Mouse (Mus musculus): ENCODE data around the gene Ak5. TPM values are rescaled to one million over a fixed set of nuclear protein-coding genes. Genes with fewer than 3 reads are reported as not detected.

The Ak5 gene
- total RNA-seq, 4 experiments from 2014 or later, result 200 to 233 (median 216) TPM

DNA sequence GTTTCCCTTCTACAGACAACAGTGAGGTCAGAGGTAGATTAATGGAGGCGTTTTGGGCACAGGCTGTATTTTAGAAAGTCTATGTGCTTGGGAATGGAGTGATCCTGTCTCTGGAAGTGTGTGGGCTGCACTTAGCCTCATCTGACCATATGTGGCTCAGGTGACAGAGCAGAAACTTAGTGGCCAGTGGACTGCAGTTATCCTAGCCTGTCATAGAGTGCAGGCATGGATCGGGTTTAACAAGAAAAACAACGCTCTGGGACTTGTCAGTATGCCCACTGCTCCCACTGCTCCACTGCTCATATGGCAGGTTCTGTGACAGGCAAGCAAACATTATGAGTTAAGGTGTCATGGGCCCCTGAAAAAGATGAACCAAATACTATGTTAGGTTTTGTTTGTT lies 148.1 kb downstream of the Ak5 start:
- DNase-seq (ENCODE audit: low spot score in 2 of 2), result no peak

GRCm38 (mm10) chr3:152519556-152519955 lies 148.6 kb downstream of the Ak5 start:
- no peak for DNase-seq (ENCODE audit: low spot score in 2 of 2)

DNA sequence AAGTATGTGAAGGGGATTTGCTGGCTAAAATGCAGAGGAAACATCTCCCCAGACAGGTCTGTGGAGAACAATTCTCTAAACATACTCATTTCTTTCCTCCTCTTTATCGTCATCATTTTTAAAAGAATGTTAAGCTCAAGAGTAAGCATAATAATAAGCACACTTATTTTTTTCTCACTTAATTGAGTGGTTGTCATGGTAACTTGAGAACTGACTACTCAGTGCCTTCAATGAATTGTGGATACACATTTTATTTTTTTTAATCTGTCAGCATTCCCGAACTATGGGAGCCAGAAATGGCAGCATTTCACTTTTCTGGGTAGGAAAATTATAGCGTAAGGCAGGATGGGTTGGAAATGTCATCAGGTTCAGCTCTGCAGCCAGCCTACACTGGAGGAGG lies 151.6 kb downstream of the Ak5 start:
- no peak for DNase-seq (ENCODE audit: low spot score in 2 of 2)

DNA sequence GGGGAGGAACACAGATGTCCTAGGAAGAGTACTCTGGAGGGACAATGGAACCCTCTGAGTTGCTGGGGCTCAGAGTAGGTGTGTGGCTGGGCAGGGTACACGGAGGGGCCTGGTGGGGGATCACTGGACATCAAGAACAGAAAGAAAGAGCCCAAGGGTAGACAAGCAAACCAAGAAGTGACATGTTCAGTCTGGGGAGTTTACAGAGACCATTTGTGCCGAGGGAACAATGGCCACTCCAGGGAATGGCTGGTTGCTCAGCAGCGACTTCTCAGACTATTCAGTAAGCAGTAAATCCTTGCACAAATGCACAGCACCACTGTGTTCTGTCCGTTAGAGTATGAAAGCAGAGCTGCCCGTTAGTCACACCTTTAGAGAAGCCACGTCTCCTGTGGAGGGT lies 152.2 kb downstream of the Ak5 start:
- DNase-seq (ENCODE audit: low spot score in 2 of 2), result no peak

- DNase-seq (ENCODE audit: low spot score in 2 of 2), result no peak
These were observed 155.6 kb downstream of the Ak5 start for GRCm38 (mm10) chr3:152512517-152512916.

DNA sequence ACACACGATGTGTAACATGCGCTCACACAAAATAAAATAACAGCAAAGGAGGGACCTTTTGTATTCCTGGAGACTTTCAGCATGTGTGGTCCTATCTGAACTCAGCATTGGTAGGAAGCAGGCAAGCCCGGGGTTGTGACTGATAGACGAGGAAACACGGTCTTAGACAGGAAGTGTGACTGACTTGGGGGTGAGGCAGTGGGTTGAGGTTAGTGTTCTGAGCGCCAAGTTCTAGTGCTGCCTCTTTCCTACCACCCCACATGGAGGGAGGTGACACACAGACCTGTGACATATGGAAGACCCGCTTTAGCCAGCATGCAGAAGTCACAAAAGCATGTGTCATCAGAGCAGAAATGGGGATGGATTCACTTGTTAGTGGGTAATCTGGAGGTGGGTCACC lies 158.9 kb downstream of the Ak5 start:
- DNase-seq (ENCODE audit: low spot score in 2 of 2), result no peak

- no peak for DNase-seq (ENCODE audit: low spot score in 2 of 2)
These were observed 159.7 kb downstream of the Ak5 start for GRCm38 (mm10) chr3:152508419-152508993.

GRCm38 (mm10) chr3:152507900-152508299 lies 160.3 kb downstream of the Ak5 start:
- DNase-seq (ENCODE audit: low spot score in 2 of 2), result no peak

- no peak for DNase-seq (ENCODE audit: low spot score in 2 of 2)
These were observed 169.0 kb downstream of the Ak5 start for GRCm38 (mm10) chr3:152498968-152499696.

- no peak for DNase-seq (ENCODE audit: low spot score in 2 of 2)
These were observed 170.3 kb downstream of the Ak5 start for GRCm38 (mm10) chr3:152497842-152498241.

DNA sequence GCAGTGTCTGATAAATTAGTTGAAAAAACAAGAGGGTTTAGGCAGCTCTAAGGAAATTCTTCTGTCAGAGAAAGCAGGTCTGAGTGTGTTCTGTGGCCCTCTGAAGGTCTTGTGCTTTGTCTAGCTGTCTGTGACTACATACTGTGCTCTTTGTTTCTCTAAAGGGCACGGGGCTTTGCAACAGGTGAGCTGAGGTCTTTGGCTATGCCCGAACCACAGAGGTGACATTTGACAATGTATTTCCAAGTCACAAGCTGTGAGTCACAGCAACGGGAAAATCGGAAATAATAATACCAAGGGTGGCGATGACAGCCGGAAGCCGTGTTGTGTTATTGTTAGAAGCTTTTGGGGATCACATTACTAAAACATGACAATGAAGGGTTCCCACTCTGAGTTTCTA lies 171.1 kb downstream of the Ak5 start:
- no peak for DNase-seq (ENCODE audit: low spot score in 2 of 2)

DNA sequence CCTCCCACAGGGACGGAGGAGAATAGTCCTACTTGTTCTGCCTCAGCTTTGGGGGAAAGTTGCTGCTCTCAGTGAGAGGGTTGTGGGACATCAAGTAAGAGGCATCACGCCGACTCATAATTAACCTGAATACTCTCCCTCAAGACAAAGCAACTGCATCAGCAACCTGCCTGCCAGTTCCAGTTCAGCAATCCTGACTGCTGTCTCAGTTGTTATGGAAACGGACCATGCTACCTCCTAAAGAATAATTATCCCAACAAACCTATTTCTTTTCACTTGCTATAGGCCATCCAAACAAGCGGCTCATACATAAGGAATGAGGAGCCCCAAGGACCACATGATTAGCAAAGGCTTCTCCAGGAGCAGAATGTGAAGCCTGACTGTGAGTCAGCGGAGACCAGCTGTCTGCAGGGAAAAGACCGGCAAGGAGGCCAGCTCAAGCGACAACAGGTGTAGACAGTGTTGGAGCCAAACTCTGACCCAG lies 172.7 kb downstream of the Ak5 start:
- no peak for DNase-seq (ENCODE audit: low spot score in 2 of 2)

GRCm38 (mm10) chr3:152494667-152495360 lies 173.3 kb downstream of the Ak5 start:
- DNase-seq (ENCODE audit: low spot score in 2 of 2), result no peak

- no peak for DNase-seq (ENCODE audit: low spot score in 2 of 2)
These were observed 174.3 kb downstream of the Ak5 start for GRCm38 (mm10) chr3:152493813-152494212.

- DNase-seq (ENCODE audit: low spot score in 2 of 2), result no peak
These were observed 175.9 kb downstream of the Ak5 start for GRCm38 (mm10) chr3:152492241-152492640.

DNA sequence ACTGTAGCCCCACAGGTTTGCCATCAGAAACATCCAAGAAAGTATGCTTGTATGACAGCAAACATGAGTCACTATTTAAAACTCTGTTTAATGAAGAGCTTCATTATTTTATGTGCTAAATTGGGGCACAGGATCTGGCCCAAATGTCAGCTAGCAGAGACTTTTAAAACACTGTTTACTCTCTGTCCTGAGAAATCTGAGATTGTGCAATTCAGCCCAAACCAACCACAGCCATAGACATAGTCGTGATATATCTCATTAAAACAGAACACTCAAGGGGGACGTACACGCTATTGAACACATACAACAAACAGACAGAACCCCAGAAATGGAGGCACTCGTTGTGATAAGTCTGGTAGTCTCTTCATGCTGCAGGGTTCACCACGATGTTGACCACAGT lies 177.7 kb downstream of the Ak5 start:
- DNase-seq (ENCODE audit: low spot score in 2 of 2), result no peak

DNA sequence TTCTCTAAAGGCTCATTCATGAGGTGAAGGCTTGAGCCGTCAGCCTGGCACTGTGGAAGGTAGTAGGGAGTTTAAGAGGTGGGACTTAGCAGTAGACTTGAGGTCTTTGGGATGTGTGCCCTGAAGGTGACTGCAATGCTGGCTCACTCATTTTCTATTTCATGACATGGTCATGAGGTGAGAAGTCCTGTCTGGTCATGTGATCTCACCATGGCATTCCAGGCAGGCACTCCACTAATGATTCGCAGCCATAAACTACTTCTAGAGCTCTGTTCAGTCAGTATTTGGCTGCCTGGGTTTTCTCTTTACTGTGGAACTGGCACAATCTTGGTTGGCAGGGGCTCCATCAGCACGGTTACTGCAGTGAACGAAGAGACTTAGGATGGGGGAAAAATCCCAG lies 179.2 kb downstream of the Ak5 start:
- DNase-seq (ENCODE audit: low spot score in 2 of 2), result no peak

GRCm38 (mm10) chr3:152484206-152484605 lies 184.0 kb downstream of the Ak5 start:
- DNase-seq (ENCODE audit: low spot score in 2 of 2), result no peak

DNA sequence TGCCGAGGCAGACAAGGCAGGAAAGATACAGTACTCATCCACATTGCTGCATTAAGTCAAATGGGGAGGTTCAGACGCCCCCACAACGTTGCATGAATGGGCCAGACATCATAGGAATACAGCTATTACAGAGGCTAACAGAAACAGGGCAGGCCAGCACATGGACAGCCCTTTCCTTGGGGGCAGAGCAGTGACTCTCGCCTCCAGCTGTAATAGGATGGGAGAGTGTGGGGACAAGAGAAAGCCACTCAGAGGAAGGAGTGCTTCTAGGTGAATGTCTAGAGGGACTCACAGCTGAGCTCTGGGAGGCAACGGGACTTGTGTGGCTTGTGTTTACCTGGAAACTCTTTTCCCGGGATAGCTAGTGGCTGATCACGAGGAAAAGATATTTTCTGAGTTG lies 184.4 kb downstream of the Ak5 start:
- DNase-seq (ENCODE audit: low spot score in 2 of 2), result no peak

DNA sequence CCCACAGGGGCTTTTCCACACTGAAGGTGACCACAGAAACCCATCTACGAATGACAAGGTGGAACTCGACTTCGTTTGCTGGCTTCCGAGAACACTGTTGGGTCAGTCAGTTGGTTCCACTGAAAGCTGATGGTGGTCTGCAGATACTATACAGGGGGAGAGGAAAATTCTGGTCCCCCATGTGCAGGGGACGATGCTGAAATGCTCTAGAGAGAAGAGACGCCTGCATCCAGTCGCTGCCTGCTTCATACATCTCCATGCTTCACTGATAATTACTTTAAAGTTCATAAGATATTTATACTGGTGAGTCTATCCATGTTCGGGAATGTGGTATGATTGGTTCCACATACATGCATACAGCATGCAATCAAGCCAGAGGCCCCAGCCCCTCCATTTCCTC lies 186.0 kb downstream of the Ak5 start:
- no peak for DNase-seq (ENCODE audit: low spot score in 2 of 2)

DNA sequence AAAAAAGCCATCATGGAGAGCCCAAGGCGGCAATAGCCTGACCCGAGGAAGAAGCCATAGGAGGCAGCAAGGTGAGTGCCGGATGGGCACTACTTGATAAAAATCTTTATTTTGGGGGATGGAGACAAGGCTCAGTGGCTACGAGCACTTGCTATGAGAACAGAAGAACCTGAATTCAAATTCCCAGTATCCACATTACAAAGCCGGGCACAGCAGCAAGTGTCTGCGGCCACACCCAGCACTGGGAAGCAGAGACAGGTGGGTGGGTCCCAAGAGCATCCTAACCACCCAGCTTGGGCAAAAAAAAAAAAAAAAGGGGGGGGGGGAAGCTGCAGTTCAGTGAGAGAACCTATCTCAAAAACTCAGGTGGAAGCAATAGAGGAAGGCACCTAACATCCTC lies 187.8 kb downstream of the Ak5 start:
- no peak for DNase-seq (ENCODE audit: low spot score in 2 of 2)

GRCm38 (mm10) chr3:152478599-152479435 lies 189.3 kb downstream of the Ak5 start:
- no peak for DNase-seq (ENCODE audit: low spot score in 2 of 2)

All from layer of hippocampus, adult 8-10 months (tissue).